Mouse (Mus musculus) embryo, embryonic 11.5 days (tissue): ENCODE measurements around the gene Clpp.

Experiments used
- DNase-seq: peaks from one replicate; pipeline ENCODE4 v3.0.0-alpha.2; 2012; ENCODE audit warnings: low read depth, low spot score

Gene Clpp

DNA sequence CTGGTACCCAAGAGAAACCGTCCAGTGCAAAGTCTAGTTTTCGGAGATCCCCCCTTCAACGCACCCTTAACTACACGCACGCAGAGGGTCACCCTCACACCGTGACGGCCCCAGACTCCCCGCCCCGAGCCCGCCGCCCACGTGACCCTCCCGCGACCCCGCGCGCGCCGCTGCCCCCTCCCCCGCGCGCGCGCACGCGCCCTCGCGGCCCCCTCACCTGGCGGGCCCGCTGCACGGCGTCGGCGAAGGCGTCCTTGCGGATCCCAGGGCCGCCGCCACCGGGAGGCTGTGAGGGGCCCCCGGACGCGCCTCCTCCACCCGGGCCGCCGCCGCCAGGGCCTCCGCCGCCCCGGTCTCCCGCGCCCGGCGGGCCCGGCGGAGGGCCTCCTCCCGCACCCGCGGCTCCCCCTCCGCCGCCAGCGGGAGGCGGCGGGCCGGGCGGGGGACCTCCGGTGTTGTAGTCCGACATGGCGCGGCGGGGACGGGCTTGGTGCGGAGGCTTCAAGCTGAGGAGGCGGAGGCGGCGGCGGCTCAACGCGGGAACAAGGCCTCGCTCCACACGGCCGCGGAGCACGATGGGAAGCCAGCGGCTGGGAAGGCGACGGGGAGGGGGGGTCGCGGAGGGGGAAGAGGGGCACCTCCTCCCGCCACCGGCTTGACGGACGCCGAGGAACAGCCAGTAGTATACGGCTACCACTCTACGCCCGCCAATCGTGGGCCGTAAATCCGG lies 41.0 kb downstream of the Clpp start, which contains the start of gene Khsrp:
TSS of gene Khsrp (minus strand) at position 592 of the 730 bp plus-strand sequence.
- peak; percentile 34 for DNase-seq

GRCm38 (mm10) chr17:57031661-57032420 lies 41.7 kb downstream of the Clpp start:
- peak; percentile 100 for DNase-seq

- no peak for DNase-seq
These were observed 42.7 kb downstream of the Clpp start for GRCm38 (mm10) chr17:57032854-57033253.

DNA sequence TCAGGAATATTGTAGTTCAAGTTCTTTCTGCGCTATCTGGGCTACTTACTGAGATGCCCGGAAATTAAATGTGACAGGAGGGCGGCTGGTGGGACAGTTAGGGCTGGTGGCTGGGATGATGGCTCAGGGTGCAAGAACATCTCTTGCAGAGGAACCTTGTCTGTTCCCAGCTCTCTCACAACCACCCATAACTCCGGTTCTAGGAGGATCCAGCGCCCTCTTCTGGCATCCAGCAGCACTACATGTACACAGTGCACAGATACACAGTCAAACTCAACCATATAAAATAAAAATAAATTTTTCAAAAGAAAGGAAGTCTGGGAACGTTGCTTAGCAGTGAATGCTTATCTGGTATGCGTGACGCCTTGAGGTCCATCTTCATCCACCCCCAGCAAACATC lies 48.9 kb downstream of the Clpp start:
- DNase-seq: no peak

DNA sequence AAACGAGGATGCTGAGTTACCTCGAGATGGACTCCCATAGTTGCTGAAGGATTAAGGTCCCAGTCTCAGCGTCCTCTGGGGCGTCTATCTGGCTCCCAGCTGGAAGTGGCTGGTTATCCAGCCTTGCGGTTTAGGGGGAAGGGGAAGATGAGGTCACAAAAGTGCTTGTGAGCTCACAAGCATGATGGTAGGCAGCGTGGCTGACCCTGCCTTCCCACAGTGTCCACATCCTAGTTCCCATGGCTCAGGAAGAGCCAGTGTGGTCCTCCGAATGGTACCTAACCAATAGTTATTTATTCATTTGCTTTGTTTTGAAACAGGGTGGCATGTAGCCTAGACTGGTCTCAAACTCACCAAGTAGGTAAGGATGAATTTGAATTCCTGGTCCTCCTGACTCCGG lies 51.4 kb downstream of the Clpp start, which contains the start of gene Slc25a41:
TSS of gene Slc25a41 (minus strand) at position 101 of the 400 bp plus-strand sequence.
- no peak for DNase-seq
